ENCODE assay signal across 13 mouse cellular contexts in genomic region chr12:100486232-100486631, GRCm38 (mm10). TPM values are rescaled to one million over a fixed set of nuclear protein-coding genes. Genes with fewer than 3 reads are reported as not detected.
DNase-seq lines count a peak whose midpoint lies in the region; ATAC-seq lines count a peak whose summit lies in the region.
"Had no signal": no experiment of that assay in that cellular context is flagged by ENCODE, and none has a peak within 500 bp of the region (broad histone marks: within the 10 kb centered on the region; RNA-seq: fewer than 3 reads in every experiment).

No protein-coding gene starts in this region.

- peak; percentile 20 for DNase-seq in kidney, adult 9 months
- no peak for DNase-seq in kidney, postnatal 14 days
- DNase-seq in right cerebral cortex, postnatal 14 days: peak; percentile 56
- DNase-seq in right cerebral cortex, postnatal 25 days: no peak
- peak; percentile 45 for DNase-seq in NIH3T3 (ENCODE audit: low read depth)
- DNase-seq in forebrain, embryonic 11.5 days (ENCODE audit: low spot score): no peak
- DNase-seq in cerebellum, adult 8-10 months: no peak
- DNase-seq: heart, postnatal 10 days had no signal

- no peaks in the 10 kb centered on the region for H3K9me3 ChIP-seq in forebrain, embryonic 11.5 days (ENCODE audit: control insufficient read depth, low read length)
- H3K9me3 ChIP-seq: kidney, embryonic 15.5 days; limb, embryonic 12.5 days; midbrain, embryonic 10.5 days had no signal

- H3K27me3 ChIP-seq in forebrain, embryonic 11.5 days (ENCODE audit: control insufficient read depth, insufficient read depth, low read length): no peaks in the 10 kb centered on the region
- H3K27me3 ChIP-seq: kidney, embryonic 15.5 days; limb, embryonic 12.5 days had no signal

- no peak overlapping the region for H3K4me2 ChIP-seq in forebrain, embryonic 11.5 days (ENCODE audit: low read depth, low read length, severe bottlenecking)
- H3K4me2 ChIP-seq: kidney, embryonic 15.5 days; limb, embryonic 12.5 days had no signal

- H3K36me3 ChIP-seq in forebrain, embryonic 11.5 days (ENCODE audit: control insufficient read depth, insufficient read depth, low read length): no peaks in the 10 kb centered on the region

- ATAC-seq in monocyte, adult 5-6 weeks (replicated peaks; ENCODE audit: insufficient number of reproducible peaks, low FRiP score, low TSS enrichment, poor library complexity, severe bottlenecking): peak; percentile 29; the same call in 1 of the 2 replicates
- ATAC-seq in forebrain, embryonic 11.5 days (replicated peaks; ENCODE audit: low FRiP score): no peak
- ATAC-seq: forebrain, embryonic 16.5 days had no signal

- no peak overlapping the region for H3K9ac ChIP-seq in forebrain, embryonic 11.5 days (ENCODE audit: low read length)
- H3K9ac ChIP-seq: kidney, embryonic 15.5 days; limb, embryonic 12.5 days had no signal

- H3K27ac ChIP-seq in forebrain, embryonic 11.5 days (ENCODE audit: low read depth, low read length): no peak overlapping the region
- H3K27ac ChIP-seq: kidney, embryonic 15.5 days; limb, embryonic 12.5 days; midbrain, embryonic 10.5 days had no signal

- H3K4me1 ChIP-seq in forebrain, embryonic 11.5 days (replicated peaks; ENCODE audit: control insufficient read depth, insufficient read depth, low read length): no peaks in the 10 kb centered on the region
- H3K4me1 ChIP-seq: limb, embryonic 12.5 days had no signal

- 72% methylated on average over 6 of the region's 6 CpGs for WGBS in forebrain, embryonic 11.5 days

- H3K4me3 ChIP-seq in forebrain, embryonic 11.5 days (ENCODE audit: low read depth, low read length): no peak overlapping the region
- H3K4me3 ChIP-seq: kidney, embryonic 15.5 days; limb, embryonic 12.5 days; midbrain, embryonic 10.5 days had no signal

RNA-seq across cellular contexts. Expression of gene Ttc7b, which starts 34.4 kb away (rescaled TPM):
- 35.7 to 65.7 TPM (median 49.1 TPM) in 3 replicates for total RNA-seq in monocyte, adult 5-6 weeks (2017)
- polyA plus RNA-seq in forebrain, embryonic 11.5 days (2014; fragmentation: Nextera tagmentation; extraction: Ambion mirVana): 9.5 and 12.0 TPM in 2 replicates

Comparison
In these comparisons a context has a peak if more than half of its experiments do, and no peak if none do; other contexts are left out.
1. DNase-seq: peak in kidney, adult 9 months (single experiment), right cerebral cortex, postnatal 14 days (single experiment) and NIH3T3 (single experiment); none in kidney, postnatal 14 days (single experiment), right cerebral cortex, postnatal 25 days (single experiment), forebrain, embryonic 11.5 days (single experiment) and cerebellum, adult 8-10 months (single experiment).